42 mouse cellular contexts compared by ENCODE assay signal in the genomic region with DNA sequence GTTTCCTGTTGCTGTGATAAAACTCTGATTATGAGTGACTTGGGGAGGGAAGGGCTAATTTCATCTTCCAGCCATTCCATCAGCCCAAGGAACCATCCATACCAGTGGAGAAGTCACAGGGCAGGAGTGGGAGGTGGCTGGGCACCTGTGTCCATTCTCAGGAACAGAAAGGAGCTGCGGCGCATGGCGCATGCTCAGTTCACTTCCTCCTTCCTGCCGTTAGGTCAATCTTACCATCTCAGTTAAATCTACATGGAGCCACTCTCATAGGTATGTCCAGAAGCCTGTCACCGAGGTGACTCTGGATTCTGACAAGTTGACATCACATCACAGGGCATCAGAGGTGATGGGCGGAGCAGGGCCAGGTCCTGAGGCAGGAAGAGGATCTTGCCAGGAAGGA. TPM values are rescaled to one million over a fixed set of nuclear protein-coding genes. Genes with fewer than 3 reads are reported as not detected.
"Had no signal": no experiment of that assay in that cellular context is flagged by ENCODE, and none has a peak within 500 bp of the region (broad histone marks: within the 10 kb centered on the region; RNA-seq: fewer than 3 reads in every experiment).

No protein-coding gene starts in this region.

- H3K9ac ChIP-seq: heart, embryonic 13.5 days; heart, embryonic 15.5 days; hindbrain, embryonic 13.5 days; hindbrain, embryonic 15.5 days; kidney, embryonic 15.5 days; limb, embryonic 13.5 days; limb, embryonic 15.5 days; liver, embryonic 12.5 days; liver, embryonic 14.5 days had no signal

- ATAC-seq: hindbrain, postnatal 0 days; intestine, embryonic 16.5 days; liver, embryonic 12.5 days had no signal

- DNase-seq: gastrocnemius, adult 2 months; gastrocnemius, postnatal 10 days; gastrocnemius, postnatal 25 days; heart, adult 18-20 months; heart, postnatal 14 days; heart, postnatal 36 days; kidney, adult 11 months; kidney, adult 2 months; kidney, adult 9 months; kidney, postnatal 14 days; kidney, postnatal 36 days; layer of hippocampus, adult 9-11 months; layer of hippocampus, postnatal 36 days; left cerebral cortex, postnatal 4 days had no signal

- H3K4me1 ChIP-seq: heart, embryonic 13.5 days; heart, embryonic 15.5 days; hindbrain, embryonic 13.5 days; hindbrain, embryonic 15.5 days; kidney, embryonic 15.5 days; limb, embryonic 13.5 days; limb, embryonic 15.5 days; liver, embryonic 12.5 days had no signal

- H3K9me3 ChIP-seq: heart, embryonic 15.5 days; hindbrain, embryonic 15.5 days; kidney, embryonic 15.5 days; limb, embryonic 15.5 days had no signal

- H3K4me3 ChIP-seq: gastrocnemius, adult 2 months; heart, embryonic 13.5 days; heart, embryonic 15.5 days; hindbrain, embryonic 13.5 days; hindbrain, embryonic 15.5 days; kidney, embryonic 15.5 days; limb, embryonic 13.5 days; limb, embryonic 15.5 days; liver, embryonic 12.5 days had no signal

- H3K36me3 ChIP-seq: heart, embryonic 13.5 days; heart, embryonic 15.5 days; hindbrain, embryonic 13.5 days; hindbrain, embryonic 15.5 days; kidney, embryonic 15.5 days; limb, embryonic 13.5 days; limb, embryonic 15.5 days; liver, embryonic 12.5 days had no signal

- H3K27ac ChIP-seq: gastrocnemius, adult 2 months; heart, embryonic 13.5 days; heart, embryonic 15.5 days; hindbrain, embryonic 13.5 days; hindbrain, embryonic 15.5 days; hindbrain, postnatal 0 days; kidney, embryonic 15.5 days; kidney, postnatal 0 days; limb, embryonic 13.5 days; limb, embryonic 15.5 days; liver, embryonic 12.5 days; liver, embryonic 14.5 days had no signal

- H3K27me3 ChIP-seq: heart, embryonic 15.5 days; hindbrain, embryonic 15.5 days had no signal

RNA-seq across cellular contexts. Expression of a gene that starts 6.7 kb away (rescaled TPM):
- total RNA-seq: gastrocnemius, adult 2 months; gastrocnemius, postnatal 10 days; gastrocnemius, postnatal 25 days; gastrocnemius, postnatal 4 days; granulocyte monocyte progenitor cell, adult 5-6 weeks; heart, adult 18-20 months; heart, postnatal 14 days; heart, postnatal 36 days; hematopoietic stem cell, adult 5-6 weeks; hindbrain, postnatal 0 days; layer of hippocampus, adult 18-20 months; layer of hippocampus, adult 8-10 months; layer of hippocampus, postnatal 14 days; layer of hippocampus, postnatal 36 days; left cerebral cortex, adult 18-20 months; left cerebral cortex, adult 8-10 months; left cerebral cortex, postnatal 25 days; left cerebral cortex, postnatal 4 days; liver, adult 2 months had no signal
- polyA plus RNA-seq: heart, embryonic 11.5 days; heart, embryonic 13.5 days; heart, postnatal 0 days; hindbrain, embryonic 11.5 days; hindbrain, embryonic 13.5 days; hindbrain, embryonic 15.5 days; intestine, embryonic 14.5 days; intestine, embryonic 16.5 days; kidney, adult 2 months; kidney, embryonic 15.5 days; kidney, postnatal 0 days; limb, embryonic 11.5 days; limb, embryonic 13.5 days; liver, adult 2 months; liver, embryonic 12.5 days; liver, embryonic 14.5 days had no signal

RNA-seq across cellular contexts. Expression of a gene that starts 21.9 kb away (rescaled TPM):
- total RNA-seq: gastrocnemius, adult 2 months; gastrocnemius, postnatal 10 days; gastrocnemius, postnatal 25 days; granulocyte monocyte progenitor cell, adult 5-6 weeks; heart, postnatal 14 days; heart, postnatal 36 days; hematopoietic stem cell, adult 5-6 weeks; hindbrain, postnatal 0 days; layer of hippocampus, adult 18-20 months; layer of hippocampus, adult 8-10 months; layer of hippocampus, postnatal 14 days; layer of hippocampus, postnatal 36 days; left cerebral cortex, adult 18-20 months; left cerebral cortex, adult 8-10 months; left cerebral cortex, postnatal 10 days; left cerebral cortex, postnatal 25 days; liver, adult 2 months had no signal
- polyA plus RNA-seq: heart, embryonic 11.5 days; heart, embryonic 13.5 days; heart, embryonic 15.5 days; hindbrain, embryonic 11.5 days; intestine, embryonic 14.5 days; intestine, embryonic 16.5 days; limb, embryonic 11.5 days; limb, embryonic 13.5 days; limb, embryonic 15.5 days; liver, adult 2 months; liver, embryonic 12.5 days; liver, embryonic 14.5 days had no signal
